Mouse (Mus musculus) testis, adult 2 months (tissue): ENCODE data around the gene Creb3l4.

Experiments used
- CTCF ChIP-seq: fragments of 200-500 bp; IDR thresholded peaks from 2 replicates; pipeline ENCODE4 v1.5.1; 2012; ENCODE audit warnings: low read depth, mild to moderate bottlenecking, inconsistent platforms, low read length, moderate library complexity; ENCODE audit not compliant: control insufficient read depth, insufficient read depth, insufficient replicate concordance
- POLR2A ChIP-seq: fragments of 200-500 bp; IDR thresholded peaks from 2 replicates; pipeline ENCODE4 v1.6.1; 2012; ENCODE audit warnings: low read depth, mild to moderate bottlenecking, inconsistent platforms, low read length, moderate library complexity; ENCODE audit not compliant: control insufficient read depth

DNA sequence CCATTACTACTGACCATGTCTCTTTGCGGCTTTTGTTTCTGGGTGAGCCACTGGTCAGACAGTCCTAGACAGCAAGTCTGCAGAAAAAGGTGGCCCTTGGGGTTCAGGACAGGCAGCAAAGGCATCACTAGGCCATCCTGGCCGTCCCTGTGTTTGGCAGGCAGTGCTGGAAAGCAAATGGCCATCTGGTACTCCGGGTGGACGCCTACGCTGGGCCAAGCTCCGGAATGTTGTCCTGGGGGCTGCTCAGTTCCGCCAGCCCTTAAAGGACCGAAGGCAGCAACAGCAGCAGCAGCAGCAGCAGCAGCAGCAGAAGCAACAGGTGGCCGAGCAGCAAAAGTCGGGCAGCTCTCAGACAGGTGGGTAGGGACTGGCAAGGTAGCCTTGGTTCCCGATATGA lies 32.0 kb upstream of the Creb3l4 start:
- TF ChIP-seq CTCF = no peak
- TF ChIP-seq POLR2A = no peak
